Mouse (Mus musculus) thymus, adult 2 months (tissue): Measurements from ENCODE around the gene Stim1. TPM values are rescaled to one million over a fixed set of nuclear protein-coding genes. Genes with fewer than 3 reads are reported as not detected.

Experiments
- DNase-seq: peaks from one replicate; pipeline ENCODE4 v3.0.0; 2021
- H3K27ac ChIP-seq: fragments of 200-500 bp; 2 replicates; pipeline ENCODE4 v1.5.1; 2012; ENCODE audit warnings: low read length, control low read depth; ENCODE audit not compliant: control insufficient read depth, insufficient read depth
- H3K27me3 ChIP-seq: fragments of 200-500 bp; 2 replicates; pipeline ENCODE4 v1.6.1; 2012; ENCODE audit warnings: mild to moderate bottlenecking, low read length, moderate library complexity, mixed read lengths; ENCODE audit not compliant: control insufficient read depth, insufficient read depth
- H3K36me3 ChIP-seq: fragments of 200-500 bp; 2 replicates; pipeline ENCODE4 v1.6.1; 2012; ENCODE audit warnings: mild to moderate bottlenecking, low read length, moderate library complexity; ENCODE audit not compliant: control insufficient read depth, insufficient read depth
- H3K4me1 ChIP-seq: fragments of 200-500 bp; replicated peaks from 2 replicates; pipeline ENCODE4 v1.6.1; 2012; ENCODE audit warnings: low read length; ENCODE audit not compliant: control insufficient read depth, insufficient read depth
- H3K4me3 ChIP-seq: fragments of 200-500 bp; 2 replicates; pipeline ENCODE4 v1.5.1; 2012; ENCODE audit warnings: mild to moderate bottlenecking, low read length, control low read depth, moderate library complexity; ENCODE audit not compliant: control insufficient read depth, insufficient read depth
- CTCF ChIP-seq: fragments of 200-500 bp; IDR thresholded peaks from 2 replicates; pipeline ENCODE4 v1.5.1; 2012; ENCODE audit warnings: mild to moderate bottlenecking, control low read depth, low read length, moderate library complexity, borderline replicate concordance; ENCODE audit not compliant: control insufficient read depth, poor library complexity, insufficient read depth; ENCODE audit errors: extremely low read depth
- POLR2A ChIP-seq: fragments of 200-500 bp; IDR thresholded peaks from 2 replicates; pipeline ENCODE4 v1.6.1; 2012; ENCODE audit warnings: mild to moderate bottlenecking, low read length, control low read depth, moderate library complexity; ENCODE audit not compliant: control insufficient read depth, poor library complexity, insufficient read depth; ENCODE audit errors: extremely low read depth
- WGBS: fragments of 180-500 bp; shearing (Covaris S2); methylation state at CpG from one replicate; pipeline ENCODE4 v1.1.7; 2018; 5-methylcytosine and 5-hydroxymethylcytosine counted together
- polyA plus RNA-seq: library from polyadenylated mRNA; depleted of rRNA; stranded (reverse); fragments of >200 nt; gene quantifications from 2 replicates; pipeline ENCODE4 v1.2.3, GENCODE M21; 2012

Stim1 gene
- polyA plus RNA-seq, 1 experiment: 98.6 TPM

GRCm38 (mm10) chr7:102228049-102228670, 39.4 kb upstream of the Stim1 start:
- no peak for DNase-seq
- WGBS: 98% methylated on average over 4 of the region's 4 CpGs
- no peak overlapping the region for H3K27ac ChIP-seq
- TF ChIP-seq POLR2A: no peak
- no peak for TF ChIP-seq CTCF
- no peak overlapping the region for H3K4me3 ChIP-seq
- H3K27me3 ChIP-seq: no peaks in the 10 kb centered on the region
- H3K36me3 ChIP-seq: no peaks in the 10 kb centered on the region
- peaks cover under 1% of the 10 kb centered on the region; the same call in 1 of the 2 replicates for H3K4me1 ChIP-seq

DNA sequence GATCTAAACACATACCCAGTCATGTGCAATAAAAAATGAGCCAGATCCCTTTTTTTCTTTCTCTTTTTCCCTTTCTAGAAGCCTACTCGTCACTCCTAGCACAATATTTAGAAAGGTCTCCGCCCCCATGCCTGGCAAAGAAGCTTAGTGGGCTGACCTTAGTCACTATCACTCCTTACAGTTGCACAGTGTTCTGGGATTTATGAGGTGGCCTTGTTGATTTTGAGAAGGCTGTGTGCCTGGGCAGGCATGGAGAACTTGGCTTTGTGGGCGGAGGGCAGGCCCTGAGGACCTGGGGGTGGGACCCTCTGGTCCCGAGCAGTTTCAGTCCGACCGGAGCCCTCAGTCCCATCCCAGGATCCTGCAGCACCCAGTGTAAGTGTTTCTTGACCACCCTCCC, 37.8 kb upstream of the Stim1 start:
- H3K27ac ChIP-seq: no peak overlapping the region
- no peak for TF ChIP-seq CTCF
- no peak for TF ChIP-seq POLR2A
- WGBS: 92% methylated on average over 6 of the region's 6 CpGs
- no peaks in the 10 kb centered on the region for H3K4me1 ChIP-seq
- no peak overlapping the region for H3K4me3 ChIP-seq
- no peaks in the 10 kb centered on the region for H3K36me3 ChIP-seq
- no peak for DNase-seq
- no peaks in the 10 kb centered on the region for H3K27me3 ChIP-seq

DNA sequence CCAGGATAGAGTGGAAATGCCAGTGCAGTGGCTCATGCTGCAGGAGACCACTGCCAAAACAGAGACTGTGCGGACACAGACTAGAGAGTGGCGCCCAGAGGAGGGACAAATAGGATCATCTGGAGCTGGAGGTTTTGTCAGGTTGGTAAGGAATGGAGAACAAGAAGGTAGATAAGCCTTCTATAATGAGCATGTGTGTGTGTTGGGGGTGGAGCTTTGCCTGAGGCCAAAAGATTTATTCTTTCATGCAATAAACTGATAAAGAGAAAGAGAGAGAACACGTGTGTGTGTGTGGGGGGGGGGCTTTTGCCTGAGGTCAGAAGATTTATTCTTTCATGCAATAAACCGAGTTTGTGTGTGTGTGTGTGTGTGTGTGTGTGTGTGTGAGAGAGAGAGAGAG, 34.5 kb upstream of the Stim1 start:
- DNase-seq: no peak
- TF ChIP-seq CTCF (no peak), POLR2A (no peak)
- no peaks in the 10 kb centered on the region for H3K4me1 ChIP-seq

GRCm38 (mm10) chr7:102238686-102239286, 28.8 kb upstream of the Stim1 start:
- DNase-seq: no peak
- Histone ChIP-seq H3K4me3 (no peak overlapping the region), H3K4me1 (peaks cover 3% of the 10 kb centered on the region), H3K27me3 (no peaks in the 10 kb centered on the region), H3K36me3 (peaks cover 48% of the 10 kb centered on the region), H3K27ac (no peak overlapping the region)
- no peak for TF ChIP-seq CTCF
- TF ChIP-seq POLR2A: no peak
- 92% methylated on average over 8 of the region's 8 CpGs for WGBS

More for the DNA sequence above, 34.5 kb upstream of the Stim1 start:
- 87% methylated on average over 4 of the region's 4 CpGs for WGBS
- no peaks in the 10 kb centered on the region for H3K27me3 ChIP-seq
- peaks cover 9% of the 10 kb centered on the region for H3K36me3 ChIP-seq
- H3K27ac ChIP-seq: no peak overlapping the region
- no peak overlapping the region for H3K4me3 ChIP-seq

DNA sequence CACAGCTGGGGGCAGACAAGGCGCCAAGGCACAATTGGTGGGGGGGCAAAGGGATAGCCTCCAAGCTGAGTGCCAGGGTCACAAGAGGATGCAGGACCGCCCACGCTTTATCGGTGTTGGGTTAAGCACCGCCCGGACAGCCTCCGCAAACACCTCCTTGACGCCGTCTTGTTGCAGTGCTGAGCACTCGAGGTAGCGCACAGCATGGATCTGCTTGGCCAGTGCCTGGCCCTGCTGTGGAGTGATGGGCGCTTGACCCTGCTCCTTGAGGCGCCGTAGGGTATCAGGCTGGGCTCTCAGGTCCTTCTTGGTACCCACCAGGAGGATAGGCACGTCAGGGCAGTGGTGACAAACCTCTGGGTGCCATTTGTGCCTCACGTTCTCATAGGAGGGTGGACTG, 28.0 kb upstream of the Stim1 start:
- Histone ChIP-seq H3K36me3 (peaks cover 48% of the 10 kb centered on the region), H3K4me1 (peaks cover 11% of the 10 kb centered on the region), H3K27me3 (no peaks in the 10 kb centered on the region), H3K27ac (no peak overlapping the region), H3K4me3 (no peak overlapping the region)
- TF ChIP-seq CTCF (no peak), POLR2A (no peak)
- DNase-seq: no peak
- WGBS: 96% methylated on average over 16 of the region's 16 CpGs

- no peak overlapping the region for H3K4me3 ChIP-seq
- peaks cover 46% of the 10 kb centered on the region for H3K36me3 ChIP-seq
- TF ChIP-seq POLR2A (no peak), CTCF (no peak)
- peaks cover 35% of the 10 kb centered on the region for H3K4me1 ChIP-seq
- no peak overlapping the region for H3K27ac ChIP-seq
- WGBS: 92% methylated on average over 5 of the region's 5 CpGs
- no peak for DNase-seq
- no peaks in the 10 kb centered on the region for H3K27me3 ChIP-seq
Observed at GRCm38 (mm10) chr7:102242371-102242770, 25.2 kb upstream of the Stim1 start.
